Mouse (Mus musculus) embryonic facial prominence, embryonic 10.5 days (tissue): ENCODE measurements at regions not wholly inside any gene's neighbourhood (a gene's known extent, or its start where the extent isn't known, plus 50 kb on each side); places are given as distances from the start of the nearest gene placed in this dataset.

ENCODE experiments used
- DNase-seq: peaks from one replicate; pipeline ENCODE4 v3.0.0-alpha.2; 2017; ENCODE audit warnings: low spot score
- H3K27ac ChIP-seq: fragments of 300-500 bp; sonication (generic); replicated peaks from 2 replicates; pipeline ENCODE4 v1.5.1; 2016; ENCODE audit warnings: mild to moderate bottlenecking
- H3K27me3 ChIP-seq: fragments of 300-500 bp; sonication (generic); replicated peaks from 2 replicates; pipeline ENCODE4 v1.6.1; 2016; ENCODE audit warnings: low read depth, mild to moderate bottlenecking; ENCODE audit not compliant: poor library complexity, severe bottlenecking
- H3K36me3 ChIP-seq: fragments of 300-500 bp; sonication (generic); replicated peaks from 2 replicates; pipeline ENCODE4 v1.6.1; 2016; ENCODE audit warnings: mild to moderate bottlenecking, moderate library complexity
- H3K4me1 ChIP-seq: fragments of 300-500 bp; sonication (generic); 2 replicates; pipeline ENCODE4 v1.6.1; 2016
- H3K4me3 ChIP-seq: fragments of 300-500 bp; sonication (generic); 2 replicates; pipeline ENCODE4 v1.5.1; 2016; ENCODE audit warnings: mild to moderate bottlenecking, moderate library complexity
- H3K9me3 ChIP-seq: fragments of 300-500 bp; sonication (generic); 2 replicates; pipeline ENCODE4 v1.6.1; 2016; ENCODE audit warnings: mild to moderate bottlenecking
- WGBS: fragments of 180-500 bp; shearing (Covaris S2); methylation state at CpG from one replicate; pipeline ENCODE4 v1.1.7; 2016; 5-methylcytosine and 5-hydroxymethylcytosine counted together

- 90% methylated on average over 12 of the region's 12 CpGs for WGBS
- no peak overlapping the region for H3K4me3 ChIP-seq
Observed at GRCm38 (mm10) chr8:34696365-34696764, 584.8 kb upstream of the Gm10131 start.

GRCm38 (mm10) chr8:34692606-34693005 lies 581.1 kb upstream of the Gm10131 start:
- WGBS = 65% methylated on average over 13 of the region's 13 CpGs
- no peak for DNase-seq
- H3K4me3 ChIP-seq = no peak overlapping the region
- H3K27ac ChIP-seq = no peak overlapping the region
- peaks cover 16% of the 10 kb centered on the region for H3K4me1 ChIP-seq
- peaks cover 38% of the 10 kb centered on the region for H3K27me3 ChIP-seq
- no peaks in the 10 kb centered on the region for H3K36me3 ChIP-seq
- H3K9me3 ChIP-seq = no peaks in the 10 kb centered on the region

More at GRCm38 (mm10) chr8:34696365-34696764, 584.8 kb upstream of the Gm10131 start:
- no peak for DNase-seq
- Histone ChIP-seq H3K9me3 (no peaks in the 10 kb centered on the region), H3K27me3 (peaks cover 6% of the 10 kb centered on the region), H3K4me1 (peaks cover 6% of the 10 kb centered on the region; the same call in 1 of the 2 replicates), H3K27ac (no peak overlapping the region), H3K36me3 (no peaks in the 10 kb centered on the region)

- Histone ChIP-seq H3K27ac (no peak overlapping the region), H3K27me3 (peaks cover 43% of the 10 kb centered on the region), H3K4me3 (no peak overlapping the region), H3K36me3 (no peaks in the 10 kb centered on the region), H3K9me3 (no peaks in the 10 kb centered on the region), H3K4me1 (peaks cover 16% of the 10 kb centered on the region)
- no peak for DNase-seq
- WGBS = 71% methylated on average over 6 of the region's 6 CpGs
Observed at GRCm38 (mm10) chr8:34691776-34692175, 580.2 kb upstream of the Gm10131 start.

- H3K27ac ChIP-seq = no peak overlapping the region
- peaks cover 60% of the 10 kb centered on the region for H3K27me3 ChIP-seq
- peaks cover 19% of the 10 kb centered on the region for H3K4me1 ChIP-seq
- 10% methylated on average over 9 of the region's 9 CpGs for WGBS
- H3K4me3 ChIP-seq = peak overlapping the region; percentile 43
- H3K9me3 ChIP-seq = no peaks in the 10 kb centered on the region
- DNase-seq = no peak
- no peaks in the 10 kb centered on the region for H3K36me3 ChIP-seq
Observed at GRCm38 (mm10) chr8:34689825-34690493, 578.4 kb upstream of the Gm10131 start.

GRCm38 (mm10) chr8:34689049-34689824 lies 577.7 kb upstream of the Gm10131 start:
- Histone ChIP-seq H3K36me3 (no peaks in the 10 kb centered on the region), H3K4me1 (peaks cover 19% of the 10 kb centered on the region), H3K9me3 (no peaks in the 10 kb centered on the region), H3K4me3 (peak overlapping the region; percentile 43), H3K27ac (no peak overlapping the region; the same call in 1 of the 2 replicates), H3K27me3 (peaks cover 60% of the 10 kb centered on the region)
- DNase-seq = no peak
- WGBS = 12% methylated on average over 33 of the region's 33 CpGs

GRCm38 (mm10) chr8:34688396-34689048 lies 577.0 kb upstream of the Gm10131 start:
- Histone ChIP-seq H3K4me1 (peaks cover 19% of the 10 kb centered on the region), H3K36me3 (no peaks in the 10 kb centered on the region), H3K27me3 (peaks cover 60% of the 10 kb centered on the region), H3K4me3 (peak overlapping the region; percentile 43), H3K27ac (no peak overlapping the region), H3K9me3 (no peaks in the 10 kb centered on the region)
- DNase-seq = no peak
- 66% methylated on average over 20 of the region's 20 CpGs for WGBS

DNA sequence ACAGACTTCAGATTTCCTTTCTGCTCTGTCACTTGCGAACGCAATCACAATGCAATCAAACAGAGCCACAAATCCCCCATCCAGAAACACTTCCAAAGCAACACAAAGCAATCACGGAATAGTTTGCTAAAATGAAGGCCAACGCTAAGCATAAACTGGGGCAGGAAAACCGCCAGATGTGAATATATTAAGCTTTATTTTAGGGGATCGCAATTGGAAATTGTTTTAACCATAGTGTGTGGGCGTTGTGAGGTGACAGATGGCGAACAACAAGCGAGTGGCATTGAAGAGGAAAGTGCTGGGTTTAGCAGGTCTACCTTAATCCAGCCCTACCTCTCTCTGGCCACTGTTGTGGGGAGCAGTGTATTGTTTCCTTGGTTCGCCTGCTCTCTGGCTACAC lies 574.8 kb upstream of the Gm10131 start:
- no peak for DNase-seq
- no peak overlapping the region for H3K4me3 ChIP-seq
- H3K36me3 ChIP-seq = no peaks in the 10 kb centered on the region
- WGBS = 89% methylated on average over 10 of the region's 10 CpGs
- H3K27ac ChIP-seq = no peak overlapping the region
- no peaks in the 10 kb centered on the region for H3K9me3 ChIP-seq
- H3K4me1 ChIP-seq = peaks cover 19% of the 10 kb centered on the region
- peaks cover 53% of the 10 kb centered on the region for H3K27me3 ChIP-seq

DNA sequence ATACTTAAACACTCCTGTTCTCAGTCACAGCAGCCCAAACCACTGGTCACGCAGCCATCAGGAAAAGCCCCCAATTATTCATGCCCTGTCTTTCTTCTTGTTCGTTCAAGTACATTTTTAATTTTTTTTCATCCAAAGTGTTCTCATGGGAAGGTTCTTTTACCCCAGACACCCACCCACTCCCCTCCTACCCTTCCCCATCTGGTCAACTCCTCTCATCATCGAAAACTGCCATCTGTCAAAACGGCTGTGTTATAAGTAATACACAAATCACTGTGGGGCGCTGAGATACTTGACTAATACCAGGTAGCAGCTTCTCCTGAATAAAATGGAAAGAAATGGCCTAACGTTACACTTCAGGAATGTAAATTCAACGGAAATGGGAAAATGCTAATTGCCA lies 573.1 kb upstream of the Gm10131 start:
- DNase-seq = no peak
- Histone ChIP-seq H3K4me3 (no peak overlapping the region), H3K9me3 (no peaks in the 10 kb centered on the region), H3K36me3 (no peaks in the 10 kb centered on the region), H3K4me1 (peaks cover 25% of the 10 kb centered on the region), H3K27ac (no peak overlapping the region), H3K27me3 (peaks cover 37% of the 10 kb centered on the region)
- 75% methylated on average over 7 of the region's 7 CpGs for WGBS

GRCm38 (mm10) chr8:34683173-34683572 lies 571.6 kb upstream of the Gm10131 start:
- no peak for DNase-seq
- H3K9me3 ChIP-seq = no peaks in the 10 kb centered on the region
- H3K27me3 ChIP-seq = peaks cover 25% of the 10 kb centered on the region; the same call in 1 of the 2 replicates
- no peak overlapping the region for H3K27ac ChIP-seq
- 85% methylated on average over 5 of the region's 5 CpGs for WGBS
- peaks cover 14% of the 10 kb centered on the region for H3K4me1 ChIP-seq
- H3K4me3 ChIP-seq = no peak overlapping the region
- no peaks in the 10 kb centered on the region for H3K36me3 ChIP-seq

DNA sequence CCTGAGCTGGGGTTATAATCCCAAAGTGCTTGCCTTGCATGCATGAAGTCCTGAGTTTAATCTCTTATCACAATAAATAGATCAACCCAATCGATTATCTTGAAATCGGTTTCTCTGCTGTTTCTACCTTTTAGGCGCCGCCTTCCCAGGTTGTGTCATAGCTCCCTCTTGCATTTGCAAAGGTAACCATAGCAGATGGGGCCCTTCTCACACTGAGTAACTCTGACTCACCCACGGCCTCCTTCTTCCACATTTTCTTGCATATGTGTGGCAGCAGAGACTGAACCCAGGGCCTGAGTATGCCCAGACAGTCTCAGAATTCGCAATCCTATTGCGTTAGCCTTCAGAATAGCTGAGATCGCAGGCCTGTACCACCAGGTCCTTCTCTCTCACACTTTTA lies 570.7 kb upstream of the Gm10131 start:
- no peak for DNase-seq
- Histone ChIP-seq H3K27me3 (0 out of 2 replicates have a peak, but pooled peaks cover 21% of the 10 kb centered on the region), H3K27ac (no peak overlapping the region), H3K4me3 (no peak overlapping the region), H3K4me1 (peaks cover 14% of the 10 kb centered on the region), H3K36me3 (no peaks in the 10 kb centered on the region), H3K9me3 (no peaks in the 10 kb centered on the region)
- 95% methylated on average over 8 of the region's 8 CpGs for WGBS

DNA sequence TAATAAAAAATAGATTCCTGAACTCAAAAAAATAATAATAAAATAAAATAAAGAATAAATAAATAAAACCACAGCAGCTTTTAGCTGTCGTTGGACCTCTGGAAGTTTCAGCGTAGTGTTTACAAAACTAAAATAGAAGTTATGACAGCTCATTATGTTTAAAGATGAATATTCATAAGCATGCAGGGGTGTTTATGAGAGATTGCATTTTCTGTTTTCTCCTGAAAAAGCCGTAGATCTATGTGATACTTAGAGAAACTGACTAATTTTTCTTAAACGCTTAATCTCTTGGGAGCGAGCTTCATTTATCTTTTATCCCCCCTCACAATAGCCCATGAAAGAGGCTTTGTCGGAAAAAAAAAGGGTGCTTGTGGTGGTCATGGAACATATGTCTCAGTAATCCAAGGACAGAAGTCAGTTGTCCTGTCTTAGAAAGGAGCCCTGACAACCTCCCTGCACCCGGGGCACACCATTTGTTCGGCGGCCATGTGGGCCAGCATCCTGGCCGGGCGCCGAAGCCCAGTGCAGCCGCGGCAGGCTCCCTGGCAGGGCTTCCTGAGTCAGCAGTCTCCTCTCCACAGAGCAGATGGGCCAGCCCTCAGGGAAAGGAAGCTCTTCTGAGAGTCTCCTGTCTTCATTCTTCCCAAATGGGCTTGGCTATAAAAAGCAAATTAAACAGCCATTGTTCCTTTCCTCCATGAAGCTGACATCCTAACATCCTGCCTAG lies 568.2 kb upstream of the Gm10131 start:
- H3K4me1 ChIP-seq = peaks cover 11% of the 10 kb centered on the region
- 23% methylated on average over 14 of the region's 14 CpGs for WGBS
- H3K4me3 ChIP-seq = 0 out of 2 replicates have a peak overlapping the region, but pooled peaks have one; percentile 13
- H3K36me3 ChIP-seq = no peaks in the 10 kb centered on the region
- DNase-seq = peak; percentile 64
- H3K27ac ChIP-seq = peak overlapping the region; percentile 79
- 0 out of 2 replicates have a peak, but pooled peaks cover 3% of the 10 kb centered on the region for H3K27me3 ChIP-seq
- no peaks in the 10 kb centered on the region for H3K9me3 ChIP-seq

- H3K9me3 ChIP-seq = no peaks in the 10 kb centered on the region
- peaks cover 11% of the 10 kb centered on the region for H3K4me1 ChIP-seq
- H3K36me3 ChIP-seq = no peaks in the 10 kb centered on the region
- H3K27me3 ChIP-seq = 0 out of 2 replicates have a peak, but pooled peaks cover 3% of the 10 kb centered on the region
- WGBS = 96% methylated on average over 8 of the region's 8 CpGs
- DNase-seq = no peak
- no peak overlapping the region for H3K4me3 ChIP-seq
- 0 out of 2 replicates have a peak overlapping the region, but pooled peaks have one; percentile 14 for H3K27ac ChIP-seq
Observed at GRCm38 (mm10) chr8:34678879-34679278, 567.3 kb upstream of the Gm10131 start.
